Mouse (Mus musculus) liver, embryonic 14.5 days (tissue): Measurements from ENCODE around the gene Ankrd12.

Source experiments
- CTCF ChIP-seq: IDR thresholded peaks from 2 replicates; pipeline ENCODE4 v1.5.1; 2016; ENCODE audit warnings: antibody characterized with exemption, low read depth, control low read depth
- EP300 ChIP-seq: IDR thresholded peaks from 2 replicates; pipeline ENCODE4 v1.6.1; 2016; ENCODE audit warnings: antibody characterized with exemption, low read depth

DNA sequence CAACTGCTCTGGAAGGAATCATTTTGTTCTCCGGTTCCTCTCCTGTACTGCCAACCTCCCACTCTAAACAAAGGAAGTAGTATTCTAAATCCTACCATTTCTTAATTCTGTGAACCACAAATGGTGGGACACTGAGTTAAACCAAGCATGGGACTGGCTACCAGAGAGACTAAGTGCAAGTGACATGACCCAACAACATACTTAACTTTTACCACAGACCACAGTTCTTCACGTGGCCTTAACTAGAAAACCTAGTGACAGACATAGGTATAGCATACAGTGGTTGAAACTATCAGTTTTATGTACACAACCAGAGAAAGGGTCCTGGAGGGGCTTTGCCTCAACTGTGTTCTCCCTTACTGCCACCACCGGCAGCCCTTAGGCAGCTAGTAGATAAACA is 15.8 kb upstream of the Ankrd12 start:
- no peak for TF ChIP-seq EP300
- TF ChIP-seq CTCF = no peak
